Mouse (Mus musculus) cerebellum, adult 18-20 months (tissue): ENCODE results near the gene Tet3.

ENCODE experiments used
- DNase-seq, 2 experiments: peaks; one replicate each; pipeline ENCODE4 v3.0.0; 2021

Tet3 gene

DNA sequence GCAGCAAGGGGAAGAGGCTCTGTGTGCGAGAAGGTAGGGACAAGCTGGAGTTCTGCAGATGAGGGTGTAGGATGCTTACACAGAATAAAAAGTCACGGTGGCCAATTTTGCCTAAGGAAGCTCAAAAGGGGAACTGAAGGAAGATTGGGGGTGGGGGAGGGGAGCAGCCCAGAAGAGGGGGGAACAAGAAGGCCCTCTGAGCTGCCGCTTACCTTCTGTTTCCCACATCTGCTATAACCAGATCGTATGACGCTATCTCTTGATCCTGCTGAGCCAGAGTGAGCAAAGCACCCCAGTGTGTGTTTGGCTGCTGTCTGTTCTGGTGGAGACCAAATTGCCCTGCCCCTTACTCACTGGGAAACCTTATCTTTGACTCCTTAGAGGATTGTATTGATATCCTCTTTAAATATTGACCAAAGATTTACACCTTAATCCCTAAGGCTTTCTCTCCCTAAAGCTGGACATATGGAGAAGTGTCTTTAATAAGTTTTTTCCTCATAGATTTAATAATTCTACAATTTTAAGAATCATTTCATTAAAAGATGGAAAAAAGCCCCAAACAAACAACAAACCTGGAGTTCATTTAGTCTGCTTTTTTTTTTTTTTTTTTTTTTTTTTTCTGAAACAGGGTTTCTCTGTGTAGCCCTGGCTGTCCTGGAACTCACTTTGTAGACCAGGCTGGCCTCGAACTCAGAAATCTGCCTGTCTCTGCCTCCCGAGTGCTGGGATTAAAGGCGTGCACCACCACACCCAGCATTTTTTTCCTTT is 135.0 kb downstream of the Tet3 start:
- no peak for DNase-seq

DNA sequence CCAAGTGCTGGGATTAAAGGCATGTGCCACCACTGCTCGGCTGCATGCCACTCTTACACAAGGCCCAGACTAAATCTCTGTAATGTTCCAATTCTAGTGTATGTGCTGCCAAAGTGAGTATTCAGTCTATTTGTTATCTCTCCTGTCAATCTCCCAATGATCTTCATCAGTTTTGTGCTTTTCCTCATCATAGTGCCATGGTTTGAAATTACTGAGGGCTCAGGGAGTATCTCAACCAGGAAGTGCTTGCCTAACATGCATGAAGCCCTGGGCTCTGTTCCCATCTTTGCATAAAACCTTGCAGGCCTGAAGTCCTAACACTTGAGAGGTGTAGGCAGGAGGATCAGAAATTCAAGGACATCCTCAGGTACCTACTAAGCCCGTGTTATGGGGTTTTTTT is 136.1 kb downstream of the Tet3 start:
- no peak for DNase-seq

DNA sequence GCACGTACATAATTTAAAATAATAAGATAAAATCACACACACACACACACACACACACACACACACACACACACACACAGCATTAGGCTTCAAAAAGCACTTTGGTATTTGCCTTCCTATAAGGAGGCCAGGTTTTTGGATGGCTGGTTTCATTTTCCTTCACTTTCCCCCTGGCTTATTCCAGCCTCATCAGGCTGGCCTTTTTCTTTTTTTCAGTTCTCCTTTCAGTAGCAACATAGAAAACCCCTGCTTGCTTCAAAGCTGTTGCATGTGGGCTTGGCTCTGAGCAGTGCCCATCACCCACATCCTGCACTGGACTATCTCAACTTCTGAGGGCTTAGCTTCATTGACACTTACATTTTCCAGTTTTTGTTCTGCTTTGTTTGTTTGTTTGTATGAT is 137.0 kb downstream of the Tet3 start:
- DNase-seq = no peak

DNA sequence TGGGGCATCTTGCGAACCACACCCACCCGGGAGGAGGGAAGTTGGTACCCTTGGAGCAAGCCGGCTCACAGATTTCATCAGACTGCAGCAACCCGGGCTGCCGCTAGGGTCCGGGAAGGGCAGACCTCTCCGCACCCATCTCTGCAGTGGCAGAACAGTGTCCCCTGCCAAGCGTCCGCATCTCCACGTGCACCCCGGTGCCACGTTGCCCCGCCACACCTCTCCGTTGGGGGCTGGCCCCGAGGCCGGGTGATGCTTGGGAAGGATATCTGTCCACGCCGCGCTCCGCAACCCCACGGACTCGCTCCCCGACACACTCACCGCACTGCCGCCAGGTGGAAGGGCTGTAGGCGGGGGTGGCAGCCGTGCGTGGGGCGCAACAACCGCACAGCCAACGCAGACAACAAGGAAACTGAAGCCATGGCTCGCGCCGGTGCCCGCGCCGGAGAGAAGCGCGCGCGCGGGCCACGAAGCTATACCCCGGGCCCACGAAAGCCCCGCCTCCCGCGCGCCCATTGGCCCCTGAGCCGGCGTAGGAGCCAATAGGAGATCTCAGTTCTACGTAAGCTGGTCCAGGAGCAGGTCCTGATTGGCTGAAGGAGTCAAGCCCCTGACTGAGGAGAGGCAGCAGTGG is 141.7 kb downstream of the Tet3 start:
- DNase-seq = peak; percentile 93 to 96

DNA sequence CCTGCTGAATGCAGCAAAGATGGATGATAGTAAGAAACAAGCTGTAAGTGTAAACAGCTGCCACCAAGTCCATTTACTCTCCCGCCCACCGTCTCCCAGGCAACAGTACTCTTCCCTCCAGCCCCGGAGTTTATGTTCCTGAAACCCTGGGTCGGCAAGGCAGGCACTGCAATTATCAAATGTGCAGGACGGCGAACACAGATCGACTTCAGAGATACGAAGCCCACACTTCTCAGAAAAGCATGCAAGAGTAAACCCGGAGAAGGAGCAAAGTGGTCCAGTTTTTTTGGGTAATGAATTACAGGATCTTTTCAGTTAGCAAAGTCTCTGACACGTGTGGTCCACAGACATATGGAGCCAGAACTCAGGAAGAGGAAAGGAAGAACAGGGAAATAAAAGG is 142.9 kb downstream of the Tet3 start:
- DNase-seq = no peak

DNA sequence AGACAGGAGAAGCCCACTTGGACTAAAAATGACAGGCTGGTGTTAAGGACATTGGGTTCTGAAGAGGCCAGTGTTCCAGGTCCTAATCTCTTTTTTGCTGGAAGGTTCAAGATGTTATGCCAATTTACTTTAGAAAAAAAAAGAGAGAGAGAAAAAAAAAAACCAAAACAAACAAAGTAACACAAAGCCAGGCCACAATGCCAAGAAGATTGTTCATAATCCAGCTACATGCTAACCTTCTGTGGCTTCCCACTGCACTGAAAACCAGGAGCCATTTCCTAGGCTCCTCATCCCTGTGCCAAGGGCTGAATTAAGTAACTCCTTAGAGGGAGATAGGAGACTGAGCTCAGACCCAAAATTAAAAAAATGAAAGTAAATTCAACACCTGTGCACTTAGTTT is 143.6 kb downstream of the Tet3 start:
- DNase-seq = no peak

DNA sequence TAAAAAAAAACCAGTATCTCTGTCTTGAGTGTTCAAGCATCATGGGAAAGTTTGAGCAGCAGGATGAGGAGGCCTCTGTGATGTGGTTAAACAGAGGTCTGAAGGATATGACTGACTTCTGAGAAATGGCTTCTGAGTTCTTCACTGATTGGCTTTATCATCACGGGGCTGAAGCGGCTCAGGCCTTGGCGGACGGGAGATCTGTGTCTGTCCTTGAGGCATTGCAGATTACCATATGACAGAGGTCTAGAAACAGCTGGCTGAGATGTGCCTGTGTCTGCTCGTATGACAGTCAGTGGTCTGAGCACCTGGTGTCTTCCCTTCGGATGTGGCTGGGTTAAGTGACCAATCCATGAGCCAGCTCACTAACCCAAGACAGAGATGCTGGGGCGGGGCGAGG is 146.4 kb downstream of the Tet3 start:
- no peak for DNase-seq
